Mouse (Mus musculus) kidney, adult 2 months (tissue): ENCODE data around the gene Tmcc1. TPM values are rescaled to one million over a fixed set of nuclear protein-coding genes. Genes with fewer than 3 reads are reported as not detected.

Source experiments
- DNase-seq: peaks from one replicate; pipeline ENCODE4 v3.0.0; 2021
- H3K27ac ChIP-seq: fragments of 200-500 bp; 2 replicates; pipeline ENCODE4 v1.5.1; 2012; ENCODE audit warnings: low read depth, low read length, control low read depth, inconsistent platforms; ENCODE audit not compliant: insufficient read depth
- H3K27me3 ChIP-seq: fragments of 200-500 bp; replicated peaks from 2 replicates; pipeline ENCODE4 v1.6.1; 2012; ENCODE audit warnings: mild to moderate bottlenecking, moderate library complexity, low read length, inconsistent platforms; ENCODE audit not compliant: control insufficient read depth, insufficient read depth
- H3K36me3 ChIP-seq: fragments of 200-500 bp; 2 replicates; pipeline ENCODE4 v1.6.1; 2012; ENCODE audit warnings: mild to moderate bottlenecking, moderate library complexity, low read length, inconsistent platforms; ENCODE audit not compliant: control insufficient read depth, insufficient read depth
- H3K4me1 ChIP-seq: fragments of 200-500 bp; 2 replicates; pipeline ENCODE4 v1.6.1; 2011; ENCODE audit warnings: low read length; ENCODE audit not compliant: control insufficient read depth, insufficient read depth
- H3K4me3 ChIP-seq: fragments of 200-500 bp; 2 replicates; pipeline ENCODE4 v1.5.1; 2011; ENCODE audit warnings: mild to moderate bottlenecking, low read depth, low read length, control low read depth; ENCODE audit not compliant: insufficient read depth
- CTCF ChIP-seq: fragments of 200-500 bp; conservative IDR thresholded peaks from 2 replicates; pipeline ENCODE4 v1.5.1; 2011; ENCODE audit warnings: low read depth, mild to moderate bottlenecking, control low read depth, low read length, moderate library complexity, mixed read lengths; ENCODE audit not compliant: insufficient read depth, insufficient read length
- POLR2A ChIP-seq: fragments of 200-500 bp; IDR thresholded peaks from one replicate; pipeline ENCODE4 v1.6.1; 2011; ENCODE audit warnings: low read depth, low read length, control low read depth
- WGBS: fragments of 180-500 bp; shearing (Covaris S2); methylation state at CpG from one replicate; pipeline ENCODE4 v1.1.7; 2018; 5-methylcytosine and 5-hydroxymethylcytosine counted together
- polyA plus RNA-seq: library from polyadenylated mRNA; depleted of rRNA; stranded (reverse); fragments of >200 nt; gene quantifications from 2 replicates; pipeline ENCODE4 v1.2.3, GENCODE M21; 2012

Tmcc1 gene
- polyA plus RNA-seq, 1 experiment, result 10.1 TPM

GRCm38 (mm10) chr6:116106967-116107470, 86.3 kb downstream of the Tmcc1 start:
- H3K36me3 ChIP-seq, result no peaks in the 10 kb centered on the region
- 41% methylated on average over 6 of the region's 6 CpGs for WGBS
- H3K27ac ChIP-seq, result no peak overlapping the region
- DNase-seq, result no peak
- H3K4me1 ChIP-seq, result peaks cover 3% of the 10 kb centered on the region; the same call in 1 of the 2 replicates
- no peaks in the 10 kb centered on the region for H3K27me3 ChIP-seq
- H3K4me3 ChIP-seq, result peak overlapping the region; percentile 60
- no peak for TF ChIP-seq POLR2A
- TF ChIP-seq CTCF, result no peak

GRCm38 (mm10) chr6:116097579-116097978, 95.7 kb downstream of the Tmcc1 start:
- Histone ChIP-seq H3K36me3 (no peaks in the 10 kb centered on the region), H3K27me3 (no peaks in the 10 kb centered on the region), H3K4me3 (no peak overlapping the region), H3K4me1 (no peaks in the 10 kb centered on the region; the same call in 1 of the 2 replicates), H3K27ac (no peak overlapping the region)
- 88% methylated on average over 2 of the region's 2 CpGs for WGBS
- no peak for TF ChIP-seq POLR2A
- no peak for TF ChIP-seq CTCF
- no peak for DNase-seq

- H3K4me1 ChIP-seq, result no peaks in the 10 kb centered on the region; the same call in 1 of the 2 replicates
- no peaks in the 10 kb centered on the region for H3K27me3 ChIP-seq
- H3K27ac ChIP-seq, result no peak overlapping the region
- no peaks in the 10 kb centered on the region for H3K36me3 ChIP-seq
- H3K4me3 ChIP-seq, result no peak overlapping the region
- no peak for DNase-seq
- TF ChIP-seq CTCF (no peak), POLR2A (no peak)
Measured at GRCm38 (mm10) chr6:116089402-116089801, 103.9 kb downstream of the Tmcc1 start.

GRCm38 (mm10) chr6:116086036-116086435, 107.2 kb downstream of the Tmcc1 start:
- Histone ChIP-seq H3K36me3 (no peaks in the 10 kb centered on the region), H3K4me1 (no peaks in the 10 kb centered on the region), H3K27me3 (no peaks in the 10 kb centered on the region), H3K27ac (no peak overlapping the region), H3K4me3 (no peak overlapping the region)
- DNase-seq, result peak; percentile 43
- 68% methylated on average over 1 of the region's 1 CpGs for WGBS
- no peak for TF ChIP-seq CTCF
- no peak for TF ChIP-seq POLR2A

GRCm38 (mm10) chr6:116082239-116082638, 111.0 kb downstream of the Tmcc1 start:
- no peak for TF ChIP-seq POLR2A
- TF ChIP-seq CTCF, result no peak
- H3K4me3 ChIP-seq, result no peak overlapping the region
- no peaks in the 10 kb centered on the region for H3K36me3 ChIP-seq
- no peak for DNase-seq
- no peaks in the 10 kb centered on the region for H3K27me3 ChIP-seq
- WGBS, result 78% methylated on average over 1 of the region's 1 CpGs
- no peak overlapping the region for H3K27ac ChIP-seq
- no peaks in the 10 kb centered on the region for H3K4me1 ChIP-seq

- TF ChIP-seq POLR2A (no peak), CTCF (no peak)
- no peak overlapping the region for H3K4me3 ChIP-seq
- H3K27ac ChIP-seq, result no peak overlapping the region
- DNase-seq, result no peak
- H3K27me3 ChIP-seq, result no peaks in the 10 kb centered on the region
- 72% methylated on average over 2 of the region's 2 CpGs for WGBS
- H3K4me1 ChIP-seq, result no peaks in the 10 kb centered on the region
- H3K36me3 ChIP-seq, result no peaks in the 10 kb centered on the region
Measured at GRCm38 (mm10) chr6:116081375-116081774, 111.9 kb downstream of the Tmcc1 start.

- DNase-seq, result no peak
- no peaks in the 10 kb centered on the region for H3K27me3 ChIP-seq
- H3K4me3 ChIP-seq, result no peak overlapping the region
- no peaks in the 10 kb centered on the region for H3K4me1 ChIP-seq
- no peaks in the 10 kb centered on the region for H3K36me3 ChIP-seq
- H3K27ac ChIP-seq, result no peak overlapping the region
- TF ChIP-seq CTCF, result no peak
- TF ChIP-seq POLR2A, result no peak
- WGBS, result 76% methylated on average over 5 of the region's 5 CpGs
Measured at GRCm38 (mm10) chr6:116080756-116081155, 112.5 kb downstream of the Tmcc1 start.
